Mouse (Mus musculus) heart, embryonic 13.5 days (tissue): ENCODE measurements around the gene Col18a1. TPM values are rescaled to one million over a fixed set of nuclear protein-coding genes. Genes with fewer than 3 reads are reported as not detected.

Source experiments
- ATAC-seq: fragments of 200-750 bp; cut with Nextera tagmentation; 2 replicates; pipeline ENCODE4 v1.8.0; 2017; ENCODE audit warnings: moderate TSS enrichment; ENCODE audit not compliant: insufficient number of reproducible peaks, low FRiP score, low TSS enrichment; ENCODE audit errors: extremely low read depth
- H3K27ac ChIP-seq: fragments of 300-500 bp; sonication (generic); replicated peaks from 2 replicates; pipeline ENCODE4 v1.5.1; 2015; ENCODE audit warnings: moderate library complexity, mild to moderate bottlenecking, inconsistent platforms
- H3K27me3 ChIP-seq: fragments of 300-500 bp; sonication (generic); replicated peaks from 2 replicates; pipeline ENCODE4 v1.6.1; 2015; ENCODE audit warnings: mild to moderate bottlenecking, inconsistent platforms
- H3K36me3 ChIP-seq: fragments of 300-500 bp; sonication (generic); 2 replicates; pipeline ENCODE4 v1.6.1; 2015; ENCODE audit warnings: mild to moderate bottlenecking, inconsistent platforms
- H3K4me1 ChIP-seq: fragments of 300-500 bp; sonication (generic); 2 replicates; pipeline ENCODE4 v1.6.1; 2015; ENCODE audit warnings: inconsistent platforms
- H3K4me2 ChIP-seq: fragments of 300-500 bp; sonication (generic); 2 replicates; pipeline ENCODE4 v1.6.1; 2015; ENCODE audit warnings: inconsistent platforms, mild to moderate bottlenecking, moderate library complexity
- H3K4me3 ChIP-seq: fragments of 300-500 bp; sonication (generic); 2 replicates; pipeline ENCODE4 v1.5.1; 2015; ENCODE audit warnings: moderate library complexity, mild to moderate bottlenecking, inconsistent platforms
- H3K9ac ChIP-seq: fragments of 300-500 bp; sonication (generic); 2 replicates; pipeline ENCODE4 v1.6.1; 2015; ENCODE audit warnings: inconsistent platforms, mild to moderate bottlenecking, moderate library complexity
- H3K9me3 ChIP-seq: fragments of 300-500 bp; sonication (generic); 2 replicates; pipeline ENCODE4 v1.6.1; 2016; ENCODE audit warnings: inconsistent platforms
- WGBS: fragments of 180-500 bp; shearing (Covaris S2); methylation state at CpG from one replicate; pipeline ENCODE4 v1.1.7; 2015; ENCODE audit warnings: mixed read lengths; 5-methylcytosine and 5-hydroxymethylcytosine counted together
- polyA plus RNA-seq: library from polyadenylated mRNA; unstranded; fragments of >200 nt; fragmentation: Nextera tagmentation; extraction: Ambion mirVana; gene quantifications from 2 replicates; pipeline ENCODE4 v1.2.1, GENCODE M21; 2015

Col18a1 gene
- polyA plus RNA-seq, 1 experiment from 2014 or later, result 155 TPM

DNA sequence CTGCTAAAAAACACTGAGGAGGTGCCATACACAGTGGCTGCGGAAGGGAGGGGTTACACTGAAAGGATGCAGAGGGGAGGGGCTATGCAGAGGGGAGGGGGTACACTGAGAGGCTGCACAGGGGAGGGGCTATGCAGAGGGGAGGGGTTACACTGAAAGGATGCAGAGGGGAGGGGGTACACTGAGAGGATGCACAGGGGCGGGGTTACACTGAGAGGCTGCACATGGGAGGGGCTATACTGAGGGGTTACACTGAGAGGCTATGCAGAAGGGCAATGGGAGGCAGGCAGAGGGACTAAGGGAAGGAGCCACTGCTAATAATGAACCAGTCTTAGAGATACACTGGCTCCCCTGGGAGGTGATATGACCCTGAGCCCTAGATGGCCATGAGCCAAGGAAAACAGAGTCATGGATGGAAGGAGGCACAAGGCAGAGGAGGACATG, 14.1 kb downstream of the Col18a1 start:
- H3K27ac ChIP-seq, result peak overlapping the region; percentile 71
- H3K27me3 ChIP-seq, result no peaks in the 10 kb centered on the region
- H3K4me2 ChIP-seq, result peak overlapping the region; percentile 56; the same call in 1 of the 2 replicates
- peaks cover 76% of the 10 kb centered on the region for H3K4me1 ChIP-seq
- H3K9me3 ChIP-seq, result no peaks in the 10 kb centered on the region
- H3K4me3 ChIP-seq, result no peak overlapping the region
- WGBS, result 35% methylated on average over 2 of the region's 2 CpGs
- ATAC-seq, result peak; percentile 65; the same call in 1 of the 2 replicates
- H3K9ac ChIP-seq, result no peak overlapping the region
- 0 out of 2 replicates have a peak, but pooled peaks cover 9% of the 10 kb centered on the region for H3K36me3 ChIP-seq

DNA sequence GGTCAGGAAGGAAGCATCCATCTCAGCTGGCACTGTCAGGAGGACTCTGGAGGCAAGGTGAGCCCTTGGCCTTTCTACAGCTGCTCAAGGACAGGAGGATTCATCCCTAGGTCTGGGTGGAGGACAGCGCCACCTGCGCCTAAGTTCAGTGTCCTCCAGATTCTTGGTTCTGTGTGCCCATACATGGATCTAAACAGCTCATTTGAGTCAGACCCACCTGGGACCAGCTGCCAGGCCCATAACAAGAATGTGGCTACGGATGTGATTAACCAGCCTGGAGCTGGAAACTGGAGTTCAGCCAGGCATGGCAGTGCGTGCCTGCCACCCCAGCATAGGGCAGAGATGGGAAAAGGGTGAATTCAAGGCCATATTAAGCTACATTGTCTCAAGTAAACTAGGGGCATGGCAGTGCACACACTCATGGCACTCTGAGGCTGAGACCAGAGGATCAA, 14.8 kb downstream of the Col18a1 start:
- H3K4me3 ChIP-seq, result 0 out of 2 replicates have a peak overlapping the region, but pooled peaks have one; percentile 25
- H3K9ac ChIP-seq, result peak overlapping the region; percentile 58
- peaks cover 76% of the 10 kb centered on the region for H3K4me1 ChIP-seq
- no peak for ATAC-seq
- no peaks in the 10 kb centered on the region for H3K27me3 ChIP-seq
- peak overlapping the region; percentile 56 for H3K4me2 ChIP-seq
- WGBS, result 70% methylated on average over 4 of the region's 4 CpGs
- peak overlapping the region; percentile 71 for H3K27ac ChIP-seq
- H3K36me3 ChIP-seq, result 0 out of 2 replicates have a peak, but pooled peaks cover 9% of the 10 kb centered on the region
- no peaks in the 10 kb centered on the region for H3K9me3 ChIP-seq

DNA sequence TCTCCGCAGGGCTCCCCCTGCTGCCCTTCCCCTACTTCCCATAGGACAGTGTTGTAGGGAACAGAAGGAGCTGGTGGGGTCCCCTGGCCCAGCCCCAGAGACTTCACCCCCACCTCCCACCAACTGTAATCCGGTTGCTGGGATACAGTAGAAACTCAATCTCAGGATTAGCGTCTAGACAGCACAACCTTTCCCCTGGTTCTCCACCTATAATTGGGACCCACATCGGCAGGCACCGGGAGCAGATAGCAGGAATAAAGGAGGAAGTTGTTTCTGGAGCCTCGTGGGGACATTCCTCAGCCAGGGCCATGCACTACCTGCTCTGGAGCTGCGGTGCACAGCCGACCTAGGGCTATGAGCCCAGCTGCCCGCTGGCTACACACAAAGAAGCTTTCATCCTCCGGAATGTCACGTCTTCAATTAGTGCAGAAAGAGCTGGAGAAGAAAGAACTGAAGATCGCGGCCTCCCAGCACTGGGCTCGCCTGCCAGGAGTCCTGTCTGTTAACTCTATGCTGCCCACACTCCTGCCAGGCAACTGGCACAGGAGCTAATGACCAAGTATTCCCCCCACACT, 15.3 kb downstream of the Col18a1 start:
- 11% methylated on average over 14 of the region's 14 CpGs for WGBS
- H3K9ac ChIP-seq, result peak overlapping the region; percentile 58
- peak overlapping the region; percentile 71 for H3K27ac ChIP-seq
- H3K4me3 ChIP-seq, result peak overlapping the region; percentile 25; the same call in 1 of the 2 replicates
- no peaks in the 10 kb centered on the region for H3K9me3 ChIP-seq
- peaks cover 76% of the 10 kb centered on the region for H3K4me1 ChIP-seq
- ATAC-seq, result no peak
- 0 out of 2 replicates have a peak, but pooled peaks cover 9% of the 10 kb centered on the region for H3K36me3 ChIP-seq
- peak overlapping the region; percentile 56 for H3K4me2 ChIP-seq
- H3K27me3 ChIP-seq, result no peaks in the 10 kb centered on the region

DNA sequence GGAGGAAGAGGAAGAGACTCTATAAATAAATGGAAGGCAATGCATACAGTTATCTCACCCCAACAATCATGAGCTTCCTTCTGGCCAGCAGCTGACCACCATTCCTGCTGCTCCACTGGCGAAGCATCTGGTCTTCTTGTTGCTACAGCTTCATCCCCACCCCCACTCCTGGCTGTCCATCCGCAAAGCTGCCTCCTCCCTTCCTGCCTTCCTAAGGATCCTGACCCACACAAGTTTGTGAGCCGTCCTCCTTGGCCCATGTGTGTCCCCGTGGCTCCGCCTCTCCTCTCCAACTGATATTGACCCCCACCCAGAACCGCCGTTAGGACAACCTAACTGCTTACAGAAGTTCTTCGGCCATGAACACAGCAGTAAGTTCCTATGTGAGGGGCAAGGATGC, 16.3 kb downstream of the Col18a1 start:
- Histone ChIP-seq H3K4me3 (no peak overlapping the region), H3K4me2 (peak overlapping the region; percentile 56), H3K9me3 (no peaks in the 10 kb centered on the region), H3K36me3 (0 out of 2 replicates have a peak, but pooled peaks cover 9% of the 10 kb centered on the region), H3K27ac (peak overlapping the region; percentile 71), H3K9ac (peak overlapping the region; percentile 58; the same call in 1 of the 2 replicates), H3K4me1 (peaks cover 74% of the 10 kb centered on the region), H3K27me3 (no peaks in the 10 kb centered on the region)
- WGBS, result 21% methylated on average over 8 of the region's 8 CpGs
- no peak for ATAC-seq

DNA sequence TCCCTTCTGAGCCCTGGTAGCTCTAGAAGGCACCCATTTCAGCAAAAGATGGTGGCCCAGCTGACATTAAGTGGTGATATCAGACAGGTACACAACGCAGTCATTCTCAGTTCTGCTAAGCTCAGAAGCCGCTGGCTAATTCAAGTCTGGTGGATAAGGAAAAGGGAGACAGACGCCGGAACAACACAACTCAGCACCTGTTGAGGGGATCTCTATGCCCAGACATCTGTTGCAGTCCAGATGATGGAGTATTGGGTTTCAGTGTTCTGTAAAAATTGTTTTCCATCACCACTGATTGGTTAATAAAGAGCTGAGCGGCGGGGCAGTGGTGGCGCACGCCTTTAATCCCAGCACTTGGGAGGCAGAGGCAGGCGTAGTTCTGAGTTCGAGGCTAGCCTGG, 18.8 kb downstream of the Col18a1 start:
- no peak for ATAC-seq

DNA sequence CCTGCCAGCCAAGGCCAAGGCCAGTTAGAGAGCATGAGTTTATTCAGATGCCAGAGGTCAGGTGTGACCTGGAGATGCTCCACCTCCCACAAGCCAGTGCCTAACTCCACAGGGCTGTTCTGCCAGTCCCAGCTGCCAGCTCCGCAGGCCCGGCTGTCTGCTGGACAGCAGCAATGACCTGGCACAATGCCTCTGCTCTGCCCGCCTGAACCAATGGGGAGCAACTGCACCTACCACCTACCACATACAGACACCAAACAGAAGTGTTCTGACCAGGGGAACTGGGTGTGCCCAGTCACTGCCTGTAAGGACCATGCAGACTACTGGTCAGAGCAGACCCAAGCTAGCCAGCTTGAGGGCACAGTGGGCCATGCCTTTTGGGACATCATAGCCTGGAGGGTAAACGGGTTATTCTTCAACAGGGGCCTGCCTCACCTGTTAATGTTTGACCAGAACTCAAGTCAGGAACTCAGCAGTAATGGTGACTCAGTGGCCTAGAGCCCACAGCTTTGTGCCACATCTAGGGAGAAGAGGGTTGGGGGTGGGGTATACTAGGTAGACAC, 19.4 kb downstream of the Col18a1 start:
- no peak for ATAC-seq
- H3K4me2 ChIP-seq, result no peak overlapping the region
- no peaks in the 10 kb centered on the region for H3K9me3 ChIP-seq
- no peaks in the 10 kb centered on the region; the same call in 1 of the 2 replicates for H3K36me3 ChIP-seq
- no peaks in the 10 kb centered on the region for H3K27me3 ChIP-seq
- H3K4me1 ChIP-seq, result peaks cover 68% of the 10 kb centered on the region
- no peak overlapping the region for H3K9ac ChIP-seq
- H3K4me3 ChIP-seq, result no peak overlapping the region
- no peak overlapping the region for H3K27ac ChIP-seq
- WGBS, result 71% methylated on average over 4 of the region's 4 CpGs

More for the DNA sequence above, 18.8 kb downstream of the Col18a1 start:
- H3K9ac ChIP-seq, result no peak overlapping the region
- no peaks in the 10 kb centered on the region for H3K36me3 ChIP-seq
- WGBS, result 81% methylated on average over 10 of the region's 10 CpGs
- H3K4me2 ChIP-seq, result no peak overlapping the region
- H3K4me3 ChIP-seq, result no peak overlapping the region
- no peaks in the 10 kb centered on the region for H3K9me3 ChIP-seq
- peaks cover 74% of the 10 kb centered on the region for H3K4me1 ChIP-seq
- no peaks in the 10 kb centered on the region for H3K27me3 ChIP-seq
- no peak overlapping the region for H3K27ac ChIP-seq

DNA sequence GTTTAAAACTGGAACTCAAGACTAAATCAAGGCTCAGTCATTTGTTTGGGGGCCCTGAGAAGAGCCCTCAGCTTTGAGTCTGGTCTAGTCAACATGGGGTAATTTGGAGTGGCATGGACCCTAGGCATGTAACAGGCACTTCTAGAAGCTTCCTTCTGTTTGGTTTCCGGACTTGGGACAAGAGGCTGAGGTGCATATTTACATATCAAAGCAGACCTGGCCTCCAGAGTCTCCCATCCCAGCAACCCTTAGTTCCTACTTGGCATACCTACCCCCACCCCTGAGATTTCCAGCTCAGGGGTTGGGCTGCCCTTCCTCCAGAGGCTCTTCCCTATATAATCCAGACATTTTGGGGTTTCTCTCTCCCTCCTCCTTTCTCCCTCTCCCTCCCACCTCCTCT, 20.4 kb downstream of the Col18a1 start:
- Histone ChIP-seq H3K4me3 (no peak overlapping the region), H3K4me2 (no peak overlapping the region), H3K27me3 (no peaks in the 10 kb centered on the region), H3K27ac (no peak overlapping the region), H3K36me3 (peaks cover 9% of the 10 kb centered on the region; the same call in 1 of the 2 replicates), H3K4me1 (peaks cover 58% of the 10 kb centered on the region), H3K9ac (no peak overlapping the region), H3K9me3 (no peaks in the 10 kb centered on the region)
- 73% methylated on average over 1 of the region's 1 CpGs for WGBS
- no peak for ATAC-seq

DNA sequence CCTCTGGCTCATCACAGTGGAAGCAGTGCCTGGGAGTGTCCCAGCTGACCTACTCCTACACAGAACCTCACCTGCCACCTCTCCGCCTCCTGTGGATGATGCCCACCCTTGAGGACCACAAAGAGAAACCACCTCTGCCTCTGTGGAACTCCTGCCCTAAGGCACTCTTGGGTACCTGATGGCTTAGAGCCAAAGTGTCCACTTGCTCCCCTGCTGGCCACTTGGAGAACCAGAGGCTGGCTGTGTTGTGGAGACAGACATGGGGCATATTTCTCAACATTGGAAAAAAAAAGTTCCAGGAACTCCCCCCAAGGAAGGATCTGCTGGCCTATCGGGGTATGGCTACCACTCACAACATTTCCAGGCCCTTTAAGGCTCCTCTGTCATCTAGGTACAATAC, 22.0 kb downstream of the Col18a1 start:
- 84% methylated on average over 2 of the region's 2 CpGs for WGBS
- Histone ChIP-seq H3K9me3 (no peaks in the 10 kb centered on the region), H3K4me2 (no peak overlapping the region), H3K9ac (no peak overlapping the region), H3K27me3 (no peaks in the 10 kb centered on the region), H3K4me3 (no peak overlapping the region), H3K4me1 (peaks cover 54% of the 10 kb centered on the region), H3K36me3 (peaks cover 9% of the 10 kb centered on the region; the same call in 1 of the 2 replicates), H3K27ac (no peak overlapping the region)
- no peak for ATAC-seq

DNA sequence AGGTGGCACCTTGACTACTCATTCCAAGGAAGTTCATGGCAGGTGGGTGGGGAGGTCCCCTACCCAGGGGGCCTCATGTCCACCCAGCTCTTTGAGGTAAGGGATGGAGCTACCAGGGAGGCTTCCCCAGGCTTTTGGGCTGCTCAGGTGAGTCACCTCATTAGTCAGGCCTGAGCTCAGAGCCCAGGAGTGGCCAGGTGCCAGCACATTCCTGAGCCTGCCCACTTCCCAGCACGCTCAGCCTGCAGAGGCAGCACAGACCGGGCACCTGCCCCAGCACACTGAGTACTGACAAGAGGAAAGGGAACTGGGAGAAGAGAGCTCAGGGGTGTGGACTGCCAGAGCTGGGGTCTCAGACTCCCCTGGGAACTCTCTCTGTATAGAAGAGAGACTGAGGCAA, 24.0 kb downstream of the Col18a1 start:
- Histone ChIP-seq H3K9ac (no peak overlapping the region), H3K27me3 (no peaks in the 10 kb centered on the region), H3K36me3 (peaks cover 11% of the 10 kb centered on the region), H3K4me3 (no peak overlapping the region), H3K4me2 (no peak overlapping the region), H3K4me1 (peaks cover 65% of the 10 kb centered on the region), H3K9me3 (no peaks in the 10 kb centered on the region), H3K27ac (no peak overlapping the region)
- ATAC-seq, result no peak
- 68% methylated on average over 2 of the region's 2 CpGs for WGBS

DNA sequence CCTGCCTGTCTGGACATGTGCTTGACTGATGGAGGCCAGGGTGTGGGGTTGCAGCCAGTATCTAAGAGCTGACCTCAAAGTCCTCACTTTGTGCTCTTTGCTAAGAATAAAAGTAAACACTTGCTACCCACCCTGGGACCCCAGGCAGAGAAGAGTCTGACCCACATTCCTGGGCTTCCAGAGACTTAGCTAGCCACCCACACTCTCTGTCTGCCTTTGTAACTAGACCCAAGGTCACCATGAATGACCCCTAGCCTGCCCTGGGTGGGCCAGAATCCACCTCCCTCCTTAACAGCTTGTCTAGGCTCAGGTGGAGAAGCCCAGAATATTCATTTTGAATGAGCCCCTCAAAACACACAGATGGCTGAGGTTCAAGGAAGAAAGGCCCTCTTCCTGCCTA, 28.0 kb downstream of the Col18a1 start:
- no peaks in the 10 kb centered on the region for H3K9me3 ChIP-seq
- no peaks in the 10 kb centered on the region for H3K27me3 ChIP-seq
- ATAC-seq, result no peak
- no peak overlapping the region for H3K4me2 ChIP-seq
- H3K27ac ChIP-seq, result no peak overlapping the region
- H3K36me3 ChIP-seq, result peaks cover 25% of the 10 kb centered on the region
- peaks cover 59% of the 10 kb centered on the region for H3K4me1 ChIP-seq
- no peak overlapping the region for H3K4me3 ChIP-seq
- no peak overlapping the region for H3K9ac ChIP-seq

DNA sequence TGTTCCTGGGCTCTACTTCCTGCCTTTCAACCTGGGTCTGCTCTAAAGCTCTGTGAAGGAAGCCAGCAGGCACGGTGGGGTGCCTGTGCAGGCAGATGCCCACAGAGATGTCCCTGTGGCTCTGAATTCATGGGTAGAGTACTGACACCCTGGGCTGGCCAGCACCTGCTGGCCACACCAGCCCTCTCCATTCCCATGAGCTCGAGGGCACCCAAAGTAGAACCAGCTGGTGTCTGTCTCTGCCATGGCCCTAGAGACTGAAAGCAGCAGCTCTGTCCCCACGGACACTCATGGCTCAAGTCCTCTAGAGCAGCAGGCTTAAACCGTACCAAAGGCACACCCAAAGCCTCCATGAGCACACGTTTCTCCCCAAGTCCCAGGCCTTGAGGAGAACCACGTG, 30.1 kb downstream of the Col18a1 start:
- Histone ChIP-seq H3K4me2 (no peak overlapping the region), H3K4me1 (peaks cover 76% of the 10 kb centered on the region), H3K9ac (no peak overlapping the region), H3K9me3 (no peaks in the 10 kb centered on the region), H3K27me3 (no peaks in the 10 kb centered on the region), H3K27ac (no peak overlapping the region), H3K36me3 (peaks cover 18% of the 10 kb centered on the region), H3K4me3 (no peak overlapping the region)
- no peak for ATAC-seq
- 81% methylated on average over 6 of the region's 6 CpGs for WGBS
